Comparison of ENCODE assay signal across 8 mouse cellular contexts in genomic region chrX:168639556-168640356, GRCm38 (mm10). TPM values are rescaled to one million over a fixed set of nuclear protein-coding genes. Genes with fewer than 3 reads are reported as not detected.
DNase-seq lines count a peak whose midpoint lies in the region; ATAC-seq and TF ChIP-seq lines count a peak whose summit lies in the region.

No protein-coding gene starts in this region.

- no peaks in the 10 kb centered on the region for H3K9me3 ChIP-seq in E14TG2a.4 (ENCODE audit: low read length)
- no peaks in the 10 kb centered on the region for H3K9me3 ChIP-seq in forebrain, embryonic 13.5 days (replicated peaks)
- H3K9me3 ChIP-seq in liver, embryonic 16.5 days (replicated peaks; ENCODE audit: control insufficient read depth, low read length), result no peaks in the 10 kb centered on the region
- no peaks in the 10 kb centered on the region for H3K9me3 ChIP-seq in neural tube, embryonic 12.5 days
- no peaks in the 10 kb centered on the region for H3K9me3 ChIP-seq in stomach, postnatal 0 days (ENCODE audit: control insufficient read depth, low read length)

- H3K36me3 ChIP-seq in E14TG2a.4 (ENCODE audit: insufficient read depth, low read length), result no peaks in the 10 kb centered on the region
- no peaks in the 10 kb centered on the region for H3K36me3 ChIP-seq in forebrain, embryonic 13.5 days (ENCODE audit: poor library complexity, severe bottlenecking)
- H3K36me3 ChIP-seq in liver, embryonic 16.5 days (ENCODE audit: control insufficient read depth, insufficient read depth), result no peaks in the 10 kb centered on the region
- no peaks in the 10 kb centered on the region for H3K36me3 ChIP-seq in neural tube, embryonic 12.5 days
- H3K36me3 ChIP-seq in stomach, postnatal 0 days (ENCODE audit: control insufficient read depth, insufficient read depth, low read length), result no peaks in the 10 kb centered on the region

- ATAC-seq in forebrain, embryonic 13.5 days, result peak; percentile 75
- ATAC-seq in liver, embryonic 16.5 days (ENCODE audit: low read depth), result no peak
- ATAC-seq in neural tube, embryonic 12.5 days (ENCODE audit: low FRiP score, low read depth), result no peak
- ATAC-seq in stomach, postnatal 0 days (ENCODE audit: low FRiP score, low TSS enrichment), result peak; percentile 68; the same call in 1 of the 2 replicates

- no peak overlapping the region for H3K4me3 ChIP-seq in E14TG2a.4 (replicated peaks; ENCODE audit: low read length)
- peak overlapping the region; percentile 32 for H3K4me3 ChIP-seq in forebrain, embryonic 13.5 days
- peak overlapping the region; percentile 52 for H3K4me3 ChIP-seq in liver, embryonic 16.5 days (ENCODE audit: low read depth, low read length)
- H3K4me3 ChIP-seq in neural tube, embryonic 12.5 days, result peak overlapping the region; percentile 16; the same call in 1 of the 2 replicates
- H3K4me3 ChIP-seq in stomach, postnatal 0 days (ENCODE audit: low read depth, low read length), result peak overlapping the region; percentile 38

- intact Hi-C loops in heart, postnatal 10 days (cut with DNase I), result loop anchor here (5.0 kb wide), 1 partner anchor 222 kb away; no protein-coding TSS in a partner anchor

- H3K9ac ChIP-seq in forebrain, embryonic 13.5 days, result 0 out of 2 replicates have a peak overlapping the region, but pooled peaks have one; percentile 40
- peak overlapping the region; percentile 10; the same call in 1 of the 2 replicates for H3K9ac ChIP-seq in liver, embryonic 16.5 days (ENCODE audit: low read depth, low read length)
- H3K9ac ChIP-seq in neural tube, embryonic 12.5 days, result no peak overlapping the region
- H3K9ac ChIP-seq in stomach, postnatal 0 days (ENCODE audit: low read length), result no peak overlapping the region

- TF ChIP-seq EP300 in stomach, postnatal 0 days (optimal IDR thresholded peaks at IDR 0.05), result no peak

- WGBS in forebrain, embryonic 13.5 days, result 19% methylated on average over 11 of the region's 11 CpGs
- WGBS in liver, embryonic 16.5 days (ENCODE audit: insufficient replicate concordance), result 16% methylated on average over 11 of the region's 11 CpGs
- 26% methylated on average over 11 of the region's 11 CpGs for WGBS in neural tube, embryonic 12.5 days
- WGBS in stomach, postnatal 0 days, result 19% methylated on average over 11 of the region's 11 CpGs

- DNase-seq in c-Kit-positive CD71-positive TER-119-positive erythroid progenitor cells, embryonic 14.5 days (ENCODE audit: low spot score), result peak; percentile 56
- peak; percentile 78 to 84 for DNase-seq in heart, postnatal 10 days
- DNase-seq in kidney, postnatal 4 days, result peak; percentile 67 to 78
- DNase-seq in stomach, postnatal 0 days (ENCODE audit: low spot score), result peak; percentile 64

- H3K4me1 ChIP-seq in E14TG2a.4 (replicated peaks; ENCODE audit: low read depth, low read length), result no peaks in the 10 kb centered on the region
- no peaks in the 10 kb centered on the region for H3K4me1 ChIP-seq in forebrain, embryonic 13.5 days
- H3K4me1 ChIP-seq in liver, embryonic 16.5 days (ENCODE audit: control insufficient read depth, low read depth, low read length), result no peaks in the 10 kb centered on the region
- no peaks in the 10 kb centered on the region for H3K4me1 ChIP-seq in neural tube, embryonic 12.5 days
- H3K4me1 ChIP-seq in stomach, postnatal 0 days (replicated peaks; ENCODE audit: control insufficient read depth, insufficient read depth), result no peaks in the 10 kb centered on the region

- H3K27ac ChIP-seq in forebrain, embryonic 13.5 days, result no peak overlapping the region
- H3K27ac ChIP-seq in liver, embryonic 16.5 days (ENCODE audit: low read length), result no peak overlapping the region
- H3K27ac ChIP-seq in neural tube, embryonic 12.5 days, result no peak overlapping the region
- peak overlapping the region; percentile 49; the same call in 1 of the 2 replicates for H3K27ac ChIP-seq in stomach, postnatal 0 days (replicated peaks)

- peak overlapping the region; percentile 53 for H3K4me2 ChIP-seq in forebrain, embryonic 13.5 days
- peak overlapping the region; percentile 47 for H3K4me2 ChIP-seq in liver, embryonic 16.5 days (ENCODE audit: low read depth, low read length)
- H3K4me2 ChIP-seq in neural tube, embryonic 12.5 days (replicated peaks), result peak overlapping the region; percentile 47
- H3K4me2 ChIP-seq in stomach, postnatal 0 days (replicated peaks; ENCODE audit: low read depth), result peak overlapping the region; percentile 48

- H3K27me3 ChIP-seq in E14TG2a.4 (ENCODE audit: insufficient read depth, low read length), result no peaks in the 10 kb centered on the region
- H3K27me3 ChIP-seq in forebrain, embryonic 13.5 days, result no peaks in the 10 kb centered on the region
- H3K27me3 ChIP-seq in liver, embryonic 16.5 days (ENCODE audit: control insufficient read depth, insufficient read depth, low read depth, low read length), result no peaks in the 10 kb centered on the region
- H3K27me3 ChIP-seq in neural tube, embryonic 12.5 days (replicated peaks), result no peaks in the 10 kb centered on the region
- no peaks in the 10 kb centered on the region for H3K27me3 ChIP-seq in stomach, postnatal 0 days (ENCODE audit: control insufficient read depth, insufficient read depth, low read length)

- peak; percentile 38 for TF ChIP-seq CTCF in E14TG2a.4 (conservative IDR thresholded peaks at IDR 0.05; ENCODE audit: low read length)
- TF ChIP-seq CTCF in stomach, postnatal 0 days (IDR thresholded peaks at IDR 0.05; ENCODE audit: low read depth), result peak; percentile 74

RNA-seq across cellular contexts. Expression of gene Msl3, which starts 33.9 kb away (rescaled TPM):
- 23.8 and 25.4 TPM in 2 replicates for polyA plus RNA-seq in forebrain, embryonic 13.5 days (2015; fragmentation: Nextera tagmentation; extraction: Ambion mirVana)
- total RNA-seq in heart, postnatal 10 days (2021), result 10 to 100 TPM; 44.8 to 47.9 TPM
- 14.6 and 16.0 TPM in 2 replicates for polyA plus RNA-seq in liver, embryonic 16.5 days (2015; fragmentation: Nextera tagmentation; extraction: Ambion mirVana)
- 24.1 and 26.1 TPM in 2 replicates for polyA plus RNA-seq in neural tube, embryonic 12.5 days (2016; fragmentation: Nextera tagmentation; extraction: Ambion mirVana)
- polyA plus RNA-seq in stomach, postnatal 0 days (2015; fragmentation: Nextera tagmentation; extraction: Ambion mirVana), result 22.0 and 22.7 TPM in 2 replicates

Comparison
In these comparisons a context has a peak if more than half of its experiments do, and no peak if none do; other contexts are left out.
1. ATAC-seq: peak in forebrain, embryonic 13.5 days (single experiment) and stomach, postnatal 0 days (single experiment); none in liver, embryonic 16.5 days (single experiment) and neural tube, embryonic 12.5 days (single experiment).
2. H3K9ac ChIP-seq: peak in forebrain, embryonic 13.5 days (single experiment) and liver, embryonic 16.5 days (single experiment); none in neural tube, embryonic 12.5 days (single experiment) and stomach, postnatal 0 days (single experiment).
3. Peak in every context shown above with its lines, with median percentiles within 50 percentile points of each other: DNase-seq and H3K4me2 ChIP-seq.